Mouse (Mus musculus): ENCODE data around the gene Olfr170. TPM values are rescaled to one million over a fixed set of nuclear protein-coding genes. Genes with fewer than 3 reads are reported as not detected.
"Not testable (repeated sequence)": the region's sequence is repeated elsewhere in the genome, so short reads cannot be mapped to it uniquely, and the experiment has no call there.

Gene Olfr170
- polyA plus RNA-seq (2015; fragmentation: Nextera tagmentation; extraction: Ambion mirVana) = not detected in 2 replicates

- not testable (repeated sequence) for ATAC-seq; H3K4me2 ChIP-seq (ENCODE audit: low read depth, low read length); H3K27ac ChIP-seq (ENCODE audit: low read depth); H3K4me3 ChIP-seq (ENCODE audit: low read depth, low read length); H3K4me1 ChIP-seq (ENCODE audit: insufficient read depth); H3K9me3 ChIP-seq (ENCODE audit: low read length); H3K27me3 ChIP-seq (ENCODE audit: insufficient read depth, low read length); H3K36me3 ChIP-seq (replicated peaks; ENCODE audit: insufficient read depth, low read length); DNase-seq; H3K9ac ChIP-seq (replicated peaks)
- 84% methylated on average over 2 of the region's 2 CpGs for WGBS (ENCODE audit: insufficient replicate concordance)
Measured at GRCm38 (mm10) chr16:19611782-19612181, at the start of gene Olfr170. Olfr170 (minus strand) TSS chr16:19611882.

- TF ChIP-seq EP300 (IDR thresholded peaks at IDR 0.05; ENCODE audit: low read depth) (no peak), CTCF (IDR thresholded peaks at IDR 0.05; ENCODE audit: low read depth) (no peak)
- WGBS (ENCODE audit: insufficient replicate concordance) = 66% methylated on average over 1 of the region's 1 CpGs
- Histone ChIP-seq H3K4me3 (ENCODE audit: low read depth, low read length) (no peak within 1 kb of the TSS), H3K27me3 (ENCODE audit: insufficient read depth, low read length) (no peaks in the 10 kb centered on the region), H3K9me3 (ENCODE audit: low read length) (no peaks in the 10 kb centered on the region), H3K9ac (replicated peaks) (no peak within 1 kb of the TSS), H3K4me1 (ENCODE audit: insufficient read depth) (no peaks in the 10 kb centered on the region), H3K27ac (ENCODE audit: low read depth) (no peak within 1 kb of the TSS), H3K36me3 (replicated peaks; ENCODE audit: insufficient read depth, low read length) (no peaks in the 10 kb centered on the region), H3K4me2 (ENCODE audit: low read depth, low read length) (no peak within 1 kb of the TSS)
- no peak for DNase-seq
- no peak for ATAC-seq
Measured at GRCm38 (mm10) chr16:19629816-19630215, 18.1 kb upstream of the Olfr170 start, which contains the start of gene Olfr171. Olfr171 (minus strand) TSS chr16:19629916.

GRCm38 (mm10) chr16:19603166-19603565 is 8.5 kb downstream of the Olfr170 start:
- no peak overlapping the region for H3K4me3 ChIP-seq (ENCODE audit: low read depth, low read length)
- WGBS (ENCODE audit: insufficient replicate concordance) = 38% methylated on average over 2 of the region's 2 CpGs
- no peak overlapping the region for H3K9ac ChIP-seq (replicated peaks)
- no peak overlapping the region for H3K4me2 ChIP-seq (ENCODE audit: low read depth, low read length)
- no peak overlapping the region for H3K27ac ChIP-seq (ENCODE audit: low read depth)
- DNase-seq = no peak
- ATAC-seq = no peak
- no peaks in the 10 kb centered on the region for H3K4me1 ChIP-seq (ENCODE audit: insufficient read depth)
- TF ChIP-seq CTCF (IDR thresholded peaks at IDR 0.05; ENCODE audit: low read depth) (no peak), EP300 (IDR thresholded peaks at IDR 0.05; ENCODE audit: low read depth) (no peak)
- H3K36me3 ChIP-seq (replicated peaks; ENCODE audit: insufficient read depth, low read length) = no peaks in the 10 kb centered on the region
- no peaks in the 10 kb centered on the region for H3K9me3 ChIP-seq (ENCODE audit: low read length)
- no peaks in the 10 kb centered on the region for H3K27me3 ChIP-seq (ENCODE audit: insufficient read depth, low read length)

- H3K27ac ChIP-seq (ENCODE audit: low read depth); H3K4me3 ChIP-seq (ENCODE audit: low read depth, low read length); H3K27me3 ChIP-seq (ENCODE audit: insufficient read depth, low read length); H3K36me3 ChIP-seq (replicated peaks; ENCODE audit: insufficient read depth, low read length); H3K9ac ChIP-seq (replicated peaks); H3K9me3 ChIP-seq (ENCODE audit: low read length); H3K4me1 ChIP-seq (ENCODE audit: insufficient read depth); H3K4me2 ChIP-seq (ENCODE audit: low read depth, low read length); ATAC-seq; DNase-seq: not testable (repeated sequence)
- 78% methylated on average over 2 of the region's 2 CpGs for WGBS (ENCODE audit: insufficient replicate concordance)
Measured at GRCm38 (mm10) chr16:19571709-19572108, 40.0 kb downstream of the Olfr170 start, which contains the start of gene Olfr169. Olfr169 (minus strand) TSS chr16:19571809.

Other genes starting within 250 kb of the Olfr170 start
- gene Olfr165, start 188.7 kb downstream of the Olfr170 start, polyA plus RNA-seq (2015; fragmentation: Nextera tagmentation; extraction: Ambion mirVana) = not detected in 2 replicates
- gene Olfr166, start 128.2 kb downstream of the Olfr170 start, polyA plus RNA-seq (2015; fragmentation: Nextera tagmentation; extraction: Ambion mirVana) = not detected in 2 replicates
- gene Olfr167, start 89.6 kb downstream of the Olfr170 start, polyA plus RNA-seq (2015; fragmentation: Nextera tagmentation; extraction: Ambion mirVana) = not detected in 2 replicates
- not detected in 2 replicates for gene Olfr168, start 76.3 kb downstream of the Olfr170 start, polyA plus RNA-seq (2015; fragmentation: Nextera tagmentation; extraction: Ambion mirVana)
- gene Olfr169, start 40.1 kb downstream of the Olfr170 start, polyA plus RNA-seq (2015; fragmentation: Nextera tagmentation; extraction: Ambion mirVana) = not detected in 2 replicates
- not detected in 2 replicates for gene Olfr171, start 18.0 kb upstream of the Olfr170 start, polyA plus RNA-seq (2015; fragmentation: Nextera tagmentation; extraction: Ambion mirVana)
- gene Lamp3, start 94.5 kb upstream of the Olfr170 start, polyA plus RNA-seq (2015; fragmentation: Nextera tagmentation; extraction: Ambion mirVana) = not detected in 2 replicates
- gene B3gnt5, start 148.3 kb upstream of the Olfr170 start, polyA plus RNA-seq (2015; fragmentation: Nextera tagmentation; extraction: Ambion mirVana) = 0.83 and 1.3 TPM in 2 replicates

Data from liver, postnatal 0 days (tissue).